Mouse (Mus musculus) liver, embryonic 15.5 days (tissue): Measurements from ENCODE around the gene Vmn2r110. TPM values are rescaled to one million over a fixed set of nuclear protein-coding genes. Genes with fewer than 3 reads are reported as not detected.

Source experiments
- ATAC-seq: fragments of 200-750 bp; cut with Nextera tagmentation; 2 replicates; pipeline ENCODE4 v1.8.0; 2017; ENCODE audit warnings: moderate number of reproducible peaks, mild to moderate bottlenecking, moderate library complexity; ENCODE audit not compliant: insufficient read depth
- H3K27ac ChIP-seq: fragments of 300-500 bp; sonication (generic); replicated peaks from 2 replicates; pipeline ENCODE4 v1.5.1; 2015; ENCODE audit warnings: mild to moderate bottlenecking, inconsistent platforms
- H3K27me3 ChIP-seq: fragments of 300-500 bp; sonication (generic); 2 replicates; pipeline ENCODE4 v1.6.1; 2015; ENCODE audit warnings: mild to moderate bottlenecking, inconsistent platforms
- H3K36me3 ChIP-seq: fragments of 300-500 bp; sonication (generic); replicated peaks from 2 replicates; pipeline ENCODE4 v1.6.1; 2015; ENCODE audit warnings: moderate library complexity, mild to moderate bottlenecking, inconsistent platforms
- H3K4me1 ChIP-seq: fragments of 300-500 bp; sonication (generic); replicated peaks from 2 replicates; pipeline ENCODE4 v1.6.1; 2015; ENCODE audit warnings: inconsistent platforms
- H3K4me2 ChIP-seq: fragments of 300-500 bp; sonication (generic); 2 replicates; pipeline ENCODE4 v1.6.1; 2015; ENCODE audit warnings: moderate library complexity, mild to moderate bottlenecking, inconsistent platforms
- H3K4me3 ChIP-seq: fragments of 300-500 bp; sonication (generic); replicated peaks from 2 replicates; pipeline ENCODE4 v1.5.1; 2015; ENCODE audit warnings: mild to moderate bottlenecking, inconsistent platforms
- H3K9ac ChIP-seq: fragments of 300-500 bp; sonication (generic); 2 replicates; pipeline ENCODE4 v1.6.1; 2015; ENCODE audit warnings: moderate library complexity, mild to moderate bottlenecking, inconsistent platforms
- H3K9me3 ChIP-seq: fragments of 300-500 bp; sonication (generic); replicated peaks from 2 replicates; pipeline ENCODE4 v1.6.1; 2016; ENCODE audit warnings: inconsistent platforms
- WGBS: fragments of 180-500 bp; shearing (Covaris S2); methylation state at CpG from one replicate; pipeline ENCODE4 v1.1.7; 2015; ENCODE audit warnings: mixed read lengths; ENCODE audit not compliant: insufficient replicate concordance; 5-methylcytosine and 5-hydroxymethylcytosine counted together
- polyA plus RNA-seq: library from polyadenylated mRNA; unstranded; fragments of >200 nt; fragmentation: Nextera tagmentation; extraction: Ambion mirVana; gene quantifications from 2 replicates; pipeline ENCODE4 v1.2.1, GENCODE M21; 2015

Gene Vmn2r110
- polyA plus RNA-seq, result 0.02 TPM in 1 of 2 replicates, not detected in the other

GRCm38 (mm10) chr17:20596323-20596722 lies at the start of gene Vmn2r110:
Vmn2r110 (minus strand) TSS chr17:20596423.
- Histone ChIP-seq H3K4me2 (no peak within 1 kb of the TSS), H3K27me3 (no peaks in the 10 kb centered on the region), H3K4me3 (no peak within 1 kb of the TSS), H3K36me3 (no peaks in the 10 kb centered on the region), H3K27ac (no peak within 1 kb of the TSS), H3K9ac (no peak within 1 kb of the TSS), H3K4me1 (no peaks in the 10 kb centered on the region), H3K9me3 (no peaks in the 10 kb centered on the region)
- WGBS, result 8% methylated on average over 1 of the region's 1 CpGs
- ATAC-seq, result no peak

GRCm38 (mm10) chr17:20624777-20625176 lies 28.6 kb upstream of the Vmn2r110 start, which contains the start of gene Fpr-rs3:
Fpr-rs3 (minus strand) TSS chr17:20624877.
- H3K9ac ChIP-seq, result no peak within 1 kb of the TSS
- H3K4me3 ChIP-seq, result no peak within 1 kb of the TSS
- H3K27ac ChIP-seq, result no peak within 1 kb of the TSS
- no peaks in the 10 kb centered on the region for H3K9me3 ChIP-seq
- H3K36me3 ChIP-seq, result no peaks in the 10 kb centered on the region
- H3K4me1 ChIP-seq, result no peaks in the 10 kb centered on the region
- no peaks in the 10 kb centered on the region for H3K27me3 ChIP-seq
- H3K4me2 ChIP-seq, result no peak within 1 kb of the TSS
- no peak for ATAC-seq

DNA sequence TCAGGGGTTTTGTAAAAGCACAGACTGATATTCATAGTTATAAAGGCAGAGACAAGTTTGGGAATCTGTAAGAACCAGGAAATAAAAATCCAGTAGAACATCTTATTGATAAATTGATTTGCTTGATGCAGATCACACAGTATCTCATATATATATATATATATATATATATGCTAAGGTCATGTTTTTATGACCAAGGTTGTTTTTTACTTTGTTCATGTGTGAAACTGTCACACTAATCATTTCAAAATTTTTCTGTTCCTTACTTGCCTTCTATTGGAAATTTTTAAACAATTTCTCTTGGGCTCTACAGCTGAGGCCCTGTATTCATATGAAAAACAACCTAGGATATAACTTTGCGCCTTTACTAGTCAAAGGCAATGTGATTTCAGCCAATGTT lies 31.6 kb downstream of the Vmn2r110 start, which contains the start of gene Vmn2r109:
TSS of gene Vmn2r109 (minus strand) at position 101 of the 400 bp plus-strand sequence.
- no peak for ATAC-seq
- Histone ChIP-seq H3K9ac (no peak within 1 kb of the TSS), H3K36me3 (no peaks in the 10 kb centered on the region), H3K27me3 (no peaks in the 10 kb centered on the region), H3K9me3 (no peaks in the 10 kb centered on the region), H3K27ac (no peak within 1 kb of the TSS), H3K4me1 (no peaks in the 10 kb centered on the region), H3K4me2 (no peak within 1 kb of the TSS), H3K4me3 (no peak within 1 kb of the TSS)
- 76% methylated on average over 1 of the region's 1 CpGs for WGBS

Other genes with a start within 250 kb of the Vmn2r110 start
- not detected in 2 replicates for gene Vmn1r224, start 182.3 kb downstream of the Vmn2r110 start, polyA plus RNA-seq
- not detected in 2 replicates for gene Vmn2r108, start 115.1 kb downstream of the Vmn2r110 start, polyA plus RNA-seq
- gene Vmn1r225, start 98.3 kb downstream of the Vmn2r110 start, polyA plus RNA-seq, result not detected in 2 replicates
- gene Vmn2r109, start 31.7 kb downstream of the Vmn2r110 start, polyA plus RNA-seq, result not detected in 2 replicates
- gene Fpr-rs3, start 28.5 kb upstream of the Vmn2r110 start, polyA plus RNA-seq, result not detected in 2 replicates
- not detected in 2 replicates for gene Vmn1r226, start 86.4 kb upstream of the Vmn2r110 start, polyA plus RNA-seq
- not detected in 2 replicates for gene Vmn1r227, start 133.4 kb upstream of the Vmn2r110 start, polyA plus RNA-seq
- gene Vmn1r228, start 189.7 kb upstream of the Vmn2r110 start, polyA plus RNA-seq, result not detected in 2 replicates
- not detected in 2 replicates for gene Vmn1r229, start 215.1 kb upstream of the Vmn2r110 start, polyA plus RNA-seq
- gene Vmn1r230, start 244.0 kb upstream of the Vmn2r110 start, polyA plus RNA-seq, result not detected in 2 replicates